Mouse (Mus musculus): ENCODE results near the gene Disp1.

Disp1 gene

GRCm38 (mm10) chr1:183160188-183160587 is 61.1 kb downstream of the Disp1 start:
- DNase-seq, result no peak

- no peak for DNase-seq
Observed at GRCm38 (mm10) chr1:183159183-183159582, 62.1 kb downstream of the Disp1 start.

GRCm38 (mm10) chr1:183155600-183155999 is 65.7 kb downstream of the Disp1 start:
- DNase-seq, result no peak

GRCm38 (mm10) chr1:183154296-183155204 is 66.8 kb downstream of the Disp1 start:
- peak; percentile 34 for DNase-seq

- DNase-seq, result no peak
Observed at GRCm38 (mm10) chr1:183153354-183153753, 68.0 kb downstream of the Disp1 start.

- no peak for DNase-seq
Observed at GRCm38 (mm10) chr1:183151510-183152319, 69.6 kb downstream of the Disp1 start.

GRCm38 (mm10) chr1:183150379-183150840 is 70.9 kb downstream of the Disp1 start:
- DNase-seq, result no peak

GRCm38 (mm10) chr1:183149571-183150105 is 71.7 kb downstream of the Disp1 start:
- no peak for DNase-seq

- peak; percentile 28 for DNase-seq
Observed at GRCm38 (mm10) chr1:183147438-183147841, 73.9 kb downstream of the Disp1 start.

GRCm38 (mm10) chr1:183146795-183147194 is 74.5 kb downstream of the Disp1 start:
- no peak for DNase-seq

- DNase-seq, result no peak
Observed at GRCm38 (mm10) chr1:183146102-183146735, 75.1 kb downstream of the Disp1 start.

- no peak for DNase-seq
Observed at GRCm38 (mm10) chr1:183144602-183145205, 76.6 kb downstream of the Disp1 start.

- DNase-seq, result no peak
Observed at GRCm38 (mm10) chr1:183143246-183143645, 78.1 kb downstream of the Disp1 start.

GRCm38 (mm10) chr1:183142566-183142965 is 78.8 kb downstream of the Disp1 start:
- no peak for DNase-seq

- DNase-seq, result no peak
Observed at GRCm38 (mm10) chr1:183141329-183141728, 80.0 kb downstream of the Disp1 start.

GRCm38 (mm10) chr1:183140511-183141268 is 80.6 kb downstream of the Disp1 start:
- no peak for DNase-seq

- no peak for DNase-seq
Observed at GRCm38 (mm10) chr1:183138088-183138487, 83.2 kb downstream of the Disp1 start.

GRCm38 (mm10) chr1:183134427-183134826 is 86.9 kb downstream of the Disp1 start:
- no peak for DNase-seq

- no peak for DNase-seq
Observed at GRCm38 (mm10) chr1:183133440-183133839, 87.9 kb downstream of the Disp1 start.

- DNase-seq, result no peak
Observed at GRCm38 (mm10) chr1:183127246-183127645, 94.1 kb downstream of the Disp1 start.

- no peak for DNase-seq
Observed at GRCm38 (mm10) chr1:183123725-183124124, 97.6 kb downstream of the Disp1 start.

Data from kidney, adult 9 months (tissue).